Mouse (Mus musculus) NIH3T3 (cell line): ENCODE data around the gene Men1.
A peak's percentile ranks its signal among the peaks of the same experiment; 100 is the strongest.
"Not testable (repeated sequence)": the region's sequence is repeated elsewhere in the genome, so short reads cannot be mapped to it uniquely, and the experiment has no call there.

Source experiments
- DNase-seq: peaks from one replicate; pipeline ENCODE4 v3.0.0-alpha.2; 2012; ENCODE audit warnings: low read depth

The Men1 gene

GRCm38 (mm10) chr19:6305517-6306115, 29.2 kb upstream of the Men1 start:
- no peak for DNase-seq

- DNase-seq: no peak
These were observed 28.6 kb upstream of the Men1 start, which contains the start of gene Cdc42bpg for GRCm38 (mm10) chr19:6306137-6306551. Gene Cdc42bpg, plus strand, starts transcription at chr19:6306456.

- peak; percentile 58 for DNase-seq
These were observed 28.2 kb upstream of the Men1 start for GRCm38 (mm10) chr19:6306586-6306985.

- DNase-seq: no peak
These were observed 26.8 kb upstream of the Men1 start for GRCm38 (mm10) chr19:6307733-6308531.

GRCm38 (mm10) chr19:6310181-6310580, 24.6 kb upstream of the Men1 start:
- no peak for DNase-seq

- not testable (repeated sequence) for DNase-seq
These were observed 23.0 kb upstream of the Men1 start for GRCm38 (mm10) chr19:6311783-6312182.

GRCm38 (mm10) chr19:6313796-6314195, 21.0 kb upstream of the Men1 start:
- DNase-seq: no peak

GRCm38 (mm10) chr19:6314513-6314912, 20.3 kb upstream of the Men1 start:
- no peak for DNase-seq

GRCm38 (mm10) chr19:6315573-6315972, 19.2 kb upstream of the Men1 start:
- DNase-seq: no peak

- no peak for DNase-seq
These were observed 16.6 kb upstream of the Men1 start for GRCm38 (mm10) chr19:6318145-6318544.

GRCm38 (mm10) chr19:6321358-6321757, 13.4 kb upstream of the Men1 start:
- no peak for DNase-seq

- DNase-seq: peak; percentile 77
These were observed 12.8 kb upstream of the Men1 start for GRCm38 (mm10) chr19:6321786-6322621.

GRCm38 (mm10) chr19:6324751-6325150, 10.0 kb upstream of the Men1 start:
- DNase-seq: no peak

- DNase-seq: peak; percentile 73
These were observed 3.6 kb upstream of the Men1 start for GRCm38 (mm10) chr19:6331178-6331577.

- DNase-seq: peak; percentile 89
These were observed 2.9 kb upstream of the Men1 start for GRCm38 (mm10) chr19:6331719-6332516.

GRCm38 (mm10) chr19:6333761-6334595, 801 bp upstream of the Men1 start:
- DNase-seq: peak; percentile 53

- peak; percentile 37 for DNase-seq
These were observed 664 bp downstream of the Men1 start for GRCm38 (mm10) chr19:6335458-6335827.

- no peak for DNase-seq
These were observed 2.1 kb downstream of the Men1 start for GRCm38 (mm10) chr19:6336920-6337319.

GRCm38 (mm10) chr19:6338171-6338570, 3.4 kb downstream of the Men1 start:
- no peak for DNase-seq

- no peak for DNase-seq
These were observed 3.9 kb downstream of the Men1 start for GRCm38 (mm10) chr19:6338716-6339115.

- DNase-seq: no peak
These were observed 4.4 kb downstream of the Men1 start for GRCm38 (mm10) chr19:6339191-6339590.
